Mouse (Mus musculus): ENCODE measurements around the gene Pcyox1.

Gene Pcyox1

DNA sequence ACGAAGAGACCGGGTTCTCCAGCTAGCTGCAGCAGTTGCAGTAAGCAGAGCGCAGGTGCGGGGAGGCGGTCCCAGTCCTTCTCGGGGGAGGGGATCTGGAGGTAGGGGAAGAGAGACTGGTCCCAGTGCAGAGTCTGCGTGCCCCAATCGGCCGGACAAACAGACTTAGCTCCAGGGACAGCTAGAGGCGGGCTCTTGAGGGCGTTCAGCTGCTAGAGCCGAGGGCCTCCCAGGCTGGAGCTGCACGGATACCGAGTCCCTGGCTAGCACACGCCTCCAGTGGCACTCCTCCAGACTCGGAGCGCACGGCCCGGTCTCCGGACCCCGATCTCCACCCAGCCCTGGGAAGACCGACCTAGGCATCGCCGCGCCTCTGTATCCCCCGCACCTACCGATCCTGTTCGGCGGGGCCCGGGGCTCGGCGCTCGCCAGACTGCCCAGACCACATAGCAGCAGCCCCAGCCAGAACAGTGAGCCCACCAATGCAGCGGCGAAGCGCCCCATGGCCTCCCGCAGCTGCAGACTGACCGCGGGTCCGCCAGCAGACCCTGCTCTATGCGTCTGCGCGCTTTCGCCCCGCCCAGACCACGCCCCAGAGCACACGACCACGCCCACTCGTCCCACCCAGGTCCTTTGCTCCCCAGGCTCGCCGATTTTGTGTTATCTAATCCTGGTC, at the start of gene Pcyox1:
Pcyox1 (minus strand) TSS at position 574 of the 676 bp plus-strand sequence.
- peak; percentile 86 for DNase-seq (ENCODE audit: low read depth, low spot score)

DNA sequence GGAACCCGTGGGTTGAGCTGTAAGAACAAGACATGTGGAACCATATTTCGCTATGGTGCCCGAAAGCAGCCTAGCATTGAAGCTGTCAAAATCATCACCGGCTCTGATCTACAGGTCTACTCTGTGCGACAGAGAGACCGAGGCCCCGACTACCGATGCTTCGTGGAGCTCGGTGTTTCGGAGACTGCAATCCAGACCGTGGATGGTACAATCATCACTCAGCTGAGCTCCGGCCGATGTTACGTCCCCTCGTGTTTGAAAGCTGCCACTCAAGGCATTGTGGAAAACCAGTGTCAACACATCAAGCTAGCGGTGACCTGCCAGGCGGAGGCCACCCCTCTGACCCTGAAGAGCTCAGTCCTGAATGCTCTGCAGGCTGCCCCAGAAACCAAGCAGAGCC, 48.6 kb upstream of the Pcyox1 start:
- DNase-seq (ENCODE audit: low read depth, low spot score) = no peak

DNA sequence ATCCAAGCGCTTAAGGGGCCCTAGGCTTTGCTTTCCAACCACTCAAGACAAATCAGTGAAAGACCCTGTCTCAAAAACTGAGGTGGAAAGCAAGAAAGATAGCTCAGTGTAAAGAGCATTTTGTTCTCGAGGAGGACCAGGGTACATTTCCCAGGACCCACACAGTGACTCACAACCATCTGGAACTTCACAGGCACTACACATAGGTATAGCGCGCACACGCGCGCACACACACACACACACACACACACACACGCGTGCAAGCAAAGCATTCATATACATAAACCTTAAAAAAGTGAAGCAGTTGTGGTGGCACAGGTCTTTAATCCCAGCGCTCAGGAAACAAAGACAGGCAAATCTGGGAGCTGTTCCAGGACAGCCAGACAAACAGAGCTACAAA, 44.6 kb upstream of the Pcyox1 start:
- DNase-seq (ENCODE audit: low read depth, low spot score) = no peak

DNA sequence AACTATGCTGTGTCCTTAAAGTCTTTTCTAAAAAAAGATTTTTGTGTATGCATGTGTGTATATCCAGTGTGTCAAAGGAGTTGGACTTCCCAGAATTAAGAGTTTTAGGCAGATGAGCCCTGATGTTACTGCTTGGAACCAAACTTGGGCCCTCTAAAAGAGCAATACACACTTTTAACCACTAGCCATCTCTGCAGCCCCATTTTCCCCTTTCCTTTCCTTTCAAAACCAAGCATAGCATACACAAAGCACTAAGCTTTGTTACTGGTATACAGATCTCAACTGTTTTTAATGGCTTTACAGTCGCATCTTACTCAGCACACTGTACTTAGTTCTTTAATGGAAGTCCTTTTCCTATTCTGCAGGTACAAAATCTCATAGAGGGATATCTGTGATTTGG, 42.6 kb upstream of the Pcyox1 start:
- no peak for DNase-seq (ENCODE audit: low read depth, low spot score)

DNA sequence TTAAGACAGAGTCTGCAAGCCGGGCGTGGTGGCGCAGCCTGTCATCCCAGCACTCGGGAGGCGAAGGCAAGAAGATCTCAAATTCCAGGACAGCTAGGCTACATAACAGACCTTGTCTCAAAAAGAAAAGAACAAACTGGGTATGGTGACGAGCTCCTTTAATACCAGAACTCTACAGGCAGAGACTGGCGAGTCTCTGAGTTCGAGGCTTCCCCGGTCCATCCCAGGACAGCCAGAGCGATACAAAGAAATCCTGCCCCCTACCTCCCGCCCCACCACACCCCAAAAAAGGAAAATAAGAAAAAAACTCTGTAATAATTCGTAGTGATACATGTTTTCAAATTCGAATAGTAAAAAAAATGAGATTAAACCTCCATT, 42.2 kb upstream of the Pcyox1 start:
- no peak for DNase-seq (ENCODE audit: low read depth, low spot score)

DNA sequence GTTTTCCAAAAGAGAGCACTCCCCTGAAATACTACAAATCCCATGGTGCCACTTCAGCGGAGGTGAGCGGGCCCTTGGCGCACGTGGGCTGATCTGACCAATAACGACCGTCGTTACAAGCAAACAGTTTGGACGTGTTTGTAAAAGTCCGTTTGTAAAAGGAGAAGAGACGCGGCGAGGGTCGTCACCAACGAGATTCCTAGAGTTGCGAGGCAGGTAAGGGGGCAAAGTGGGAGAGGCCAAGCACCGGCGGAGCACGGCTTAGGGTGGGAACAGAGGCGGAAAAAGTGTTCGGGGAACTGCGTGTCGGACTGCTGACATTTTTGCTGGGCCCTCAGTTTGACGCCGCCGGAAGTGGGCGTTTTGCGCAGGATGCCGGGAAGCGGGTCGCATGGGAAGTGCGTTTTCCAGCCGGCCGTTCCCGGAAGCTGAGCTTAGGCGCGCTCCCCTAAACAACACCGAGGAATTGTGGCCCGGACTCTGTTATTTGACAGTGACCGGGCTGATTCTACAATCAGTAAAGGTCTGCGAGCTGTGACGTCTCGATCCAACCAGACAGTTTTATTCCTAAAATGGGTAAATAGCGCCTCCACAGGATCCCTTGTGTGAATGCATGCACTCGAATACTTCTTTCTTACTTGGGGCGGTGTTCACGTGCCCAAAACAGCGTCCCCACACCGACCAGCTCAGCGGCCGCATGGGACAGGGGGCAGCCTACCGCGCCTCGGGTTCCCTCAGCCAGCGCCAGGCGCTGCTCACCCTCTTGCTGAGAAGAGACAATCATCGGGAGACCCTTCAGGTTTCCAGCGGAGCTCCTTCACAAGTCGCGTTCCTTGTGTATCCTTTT, 41.5 kb upstream of the Pcyox1 start, which contains the start of gene C87436:
C87436 (plus strand) TSS at position 103 of the 847 bp plus-strand sequence.
- peak; percentile 98 for DNase-seq (ENCODE audit: low read depth, low spot score)

DNA sequence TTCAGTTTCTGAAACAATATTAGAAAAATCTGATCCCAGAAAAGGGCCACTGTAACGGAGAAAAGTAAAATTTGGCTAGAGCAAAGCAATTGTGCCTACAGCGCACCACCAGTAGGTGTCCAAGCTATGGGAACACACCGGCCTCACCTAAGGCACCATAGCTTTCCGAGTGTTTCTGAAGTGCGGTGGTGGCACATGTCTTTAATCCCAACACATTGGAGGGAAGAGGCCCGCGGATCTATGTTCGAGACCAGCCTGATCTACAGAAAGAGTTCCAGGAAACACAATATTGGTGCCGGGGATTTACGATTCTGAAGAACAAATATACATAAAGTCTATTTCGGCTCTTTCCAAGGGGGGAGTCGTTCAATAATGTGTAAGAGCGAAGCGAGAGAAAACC, 40.8 kb upstream of the Pcyox1 start:
- peak; percentile 88 for DNase-seq (ENCODE audit: low read depth, low spot score)

DNA sequence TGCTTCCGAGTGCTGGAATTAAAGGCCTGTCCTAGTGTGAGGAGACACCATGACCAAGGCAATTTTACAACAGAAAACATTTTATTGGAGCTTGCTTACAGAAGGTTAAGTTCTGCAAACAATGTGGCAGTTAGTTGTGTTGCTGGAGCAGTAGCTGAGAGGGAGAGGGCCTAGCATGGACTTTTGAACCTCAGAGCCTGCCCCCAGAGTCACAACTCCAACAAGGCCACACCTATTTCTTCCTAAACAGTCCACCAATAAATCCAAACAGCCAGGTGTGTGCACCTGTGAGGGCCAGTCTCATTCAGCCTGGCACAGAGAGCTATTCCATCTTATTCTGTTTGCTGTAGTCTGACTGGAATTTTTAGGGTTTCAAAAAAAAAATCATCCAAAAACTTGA, 36.7 kb upstream of the Pcyox1 start:
- DNase-seq (ENCODE audit: low read depth, low spot score) = no peak

DNA sequence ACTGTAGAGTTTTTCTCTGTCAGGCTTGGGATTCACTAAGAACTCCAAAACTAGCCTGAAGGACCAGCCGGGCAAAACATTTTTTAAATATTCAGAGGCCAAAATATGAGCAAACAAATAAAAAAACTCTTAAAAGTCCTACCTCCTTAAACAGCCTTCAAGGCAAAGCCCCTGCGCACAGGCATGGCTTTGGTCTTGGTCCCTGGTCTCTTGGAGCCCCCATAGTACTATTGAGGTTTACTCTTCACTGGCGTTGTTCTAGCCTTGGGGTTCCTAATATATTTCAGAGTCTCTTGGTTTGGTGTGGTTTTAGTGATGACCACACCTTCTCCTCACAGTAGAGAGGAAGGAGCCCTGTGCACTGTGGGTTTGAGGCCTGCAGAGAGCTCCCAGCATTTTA, 34.6 kb upstream of the Pcyox1 start:
- no peak for DNase-seq (ENCODE audit: low read depth, low spot score)

DNA sequence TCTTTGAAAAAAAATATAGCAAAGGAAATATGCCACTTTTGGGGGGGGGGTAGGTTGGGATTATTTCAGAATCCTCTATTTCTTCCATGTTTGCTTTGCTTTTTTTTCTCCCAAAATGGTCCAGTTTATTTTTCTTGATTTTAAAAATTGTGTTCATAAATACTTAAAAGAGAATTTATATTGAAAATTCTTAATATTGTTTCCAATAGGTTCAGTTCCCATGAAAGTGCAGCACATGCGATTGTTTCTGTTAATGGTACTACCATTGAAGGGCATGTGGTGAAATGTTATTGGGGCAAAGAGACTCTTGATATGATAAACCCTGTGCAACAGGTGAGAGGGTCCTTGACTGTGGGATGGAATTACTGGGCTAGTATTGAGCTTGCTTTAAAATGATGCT, 29.4 kb upstream of the Pcyox1 start, which contains the start of gene Gm44790:
Gm44790 (plus strand) TSS at position 301 of the 400 bp plus-strand sequence.
- no peak for DNase-seq (ENCODE audit: low read depth, low spot score)

DNA sequence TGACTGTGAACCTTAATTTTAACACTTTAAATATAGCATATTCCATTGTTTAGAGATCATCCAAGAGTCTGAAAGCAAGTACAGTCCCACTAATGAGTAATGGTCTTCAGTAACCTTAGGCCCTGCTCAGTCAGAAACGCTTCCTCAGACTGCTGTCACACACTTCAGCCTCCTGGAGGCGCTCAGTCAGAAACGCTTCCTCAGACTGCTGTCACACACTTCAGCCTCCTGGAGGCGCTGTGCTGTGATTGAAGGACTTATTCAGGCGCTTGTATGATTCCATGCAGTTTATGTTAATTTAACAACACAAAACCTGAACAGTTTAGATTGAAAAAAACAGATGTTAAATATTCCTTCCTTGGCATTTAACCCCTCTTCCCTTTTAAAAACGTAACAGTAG, 23.5 kb upstream of the Pcyox1 start:
- DNase-seq (ENCODE audit: low read depth, low spot score) = peak; percentile 82

DNA sequence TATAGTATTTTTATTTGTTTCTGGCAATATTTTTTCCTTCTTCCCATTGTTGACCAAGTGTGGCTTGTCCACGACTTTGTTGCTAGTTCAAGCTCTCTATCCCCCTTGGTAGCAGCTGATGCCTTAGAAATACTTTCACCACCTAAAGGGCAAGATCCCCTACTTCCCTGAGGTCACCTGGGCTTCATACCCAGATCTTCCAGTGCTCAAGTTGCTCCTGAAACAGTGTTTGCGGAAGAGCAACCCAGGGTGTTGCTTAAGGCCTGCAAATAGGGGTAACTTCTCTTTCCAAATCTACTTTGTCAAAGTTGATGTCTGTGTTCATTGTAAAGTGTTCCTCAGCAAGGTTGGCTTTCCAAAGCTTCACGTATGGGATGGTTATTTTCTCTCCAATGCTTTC, 22.3 kb upstream of the Pcyox1 start:
- no peak for DNase-seq (ENCODE audit: low read depth, low spot score)

DNA sequence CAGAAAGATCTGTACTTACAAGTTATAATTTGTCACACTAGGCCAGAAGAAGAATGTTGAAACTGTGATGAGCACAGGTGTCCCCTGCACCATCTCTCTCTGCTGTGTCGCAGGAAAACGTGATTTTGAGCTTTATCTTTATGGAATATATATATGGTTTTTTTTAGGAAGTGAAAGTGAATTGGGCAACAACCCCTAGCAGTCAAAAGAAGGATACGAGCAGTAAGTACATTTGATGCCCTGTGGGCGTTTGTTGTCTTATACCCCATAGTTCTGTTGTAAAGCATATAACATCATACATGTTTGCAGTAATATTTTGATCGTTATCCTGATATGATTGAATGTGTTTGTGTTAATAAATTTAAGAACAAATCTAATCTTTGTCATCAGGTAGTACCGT, 21.8 kb upstream of the Pcyox1 start:
- no peak for DNase-seq (ENCODE audit: low read depth, low spot score)

DNA sequence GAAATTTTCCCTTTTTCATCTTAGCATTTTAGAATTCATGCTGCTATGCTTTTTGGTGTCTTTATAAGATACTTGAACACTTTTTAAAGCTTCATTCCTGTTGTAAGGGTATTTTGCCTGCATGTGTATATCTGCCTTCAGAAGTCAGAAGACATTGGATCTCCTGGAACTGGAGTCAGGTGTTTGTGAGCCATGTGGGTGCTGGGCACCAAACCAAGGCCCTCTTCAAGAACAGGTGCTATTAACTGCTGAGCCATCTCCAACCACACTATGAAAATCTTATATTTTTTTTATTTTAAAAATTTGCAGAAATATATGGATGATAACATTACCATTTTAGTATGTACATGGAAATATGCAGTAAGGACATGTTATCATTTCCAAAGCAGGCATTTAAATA, 9.4 kb upstream of the Pcyox1 start:
- DNase-seq (ENCODE audit: low read depth, low spot score) = no peak

DNA sequence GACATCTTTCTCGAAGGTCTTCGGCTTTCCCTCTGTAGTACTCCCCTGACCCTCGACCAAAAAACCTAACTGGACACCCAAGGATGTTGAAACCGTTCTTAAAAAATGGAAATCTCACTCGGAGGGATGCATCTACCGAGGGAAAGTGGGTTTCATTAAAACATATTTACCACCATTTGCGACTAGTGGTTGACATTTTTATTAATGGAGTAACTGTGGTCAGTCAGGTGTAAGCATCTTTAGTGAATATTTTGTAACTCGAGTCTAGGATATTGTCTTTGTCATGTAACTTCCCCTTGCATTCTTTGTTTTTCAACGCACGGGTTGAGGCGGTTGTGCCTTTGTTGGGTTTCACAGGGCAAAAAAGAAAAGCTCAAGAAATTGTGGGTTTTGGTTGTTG, 8.0 kb upstream of the Pcyox1 start:
- peak; percentile 47 for DNase-seq (ENCODE audit: low read depth, low spot score)

DNA sequence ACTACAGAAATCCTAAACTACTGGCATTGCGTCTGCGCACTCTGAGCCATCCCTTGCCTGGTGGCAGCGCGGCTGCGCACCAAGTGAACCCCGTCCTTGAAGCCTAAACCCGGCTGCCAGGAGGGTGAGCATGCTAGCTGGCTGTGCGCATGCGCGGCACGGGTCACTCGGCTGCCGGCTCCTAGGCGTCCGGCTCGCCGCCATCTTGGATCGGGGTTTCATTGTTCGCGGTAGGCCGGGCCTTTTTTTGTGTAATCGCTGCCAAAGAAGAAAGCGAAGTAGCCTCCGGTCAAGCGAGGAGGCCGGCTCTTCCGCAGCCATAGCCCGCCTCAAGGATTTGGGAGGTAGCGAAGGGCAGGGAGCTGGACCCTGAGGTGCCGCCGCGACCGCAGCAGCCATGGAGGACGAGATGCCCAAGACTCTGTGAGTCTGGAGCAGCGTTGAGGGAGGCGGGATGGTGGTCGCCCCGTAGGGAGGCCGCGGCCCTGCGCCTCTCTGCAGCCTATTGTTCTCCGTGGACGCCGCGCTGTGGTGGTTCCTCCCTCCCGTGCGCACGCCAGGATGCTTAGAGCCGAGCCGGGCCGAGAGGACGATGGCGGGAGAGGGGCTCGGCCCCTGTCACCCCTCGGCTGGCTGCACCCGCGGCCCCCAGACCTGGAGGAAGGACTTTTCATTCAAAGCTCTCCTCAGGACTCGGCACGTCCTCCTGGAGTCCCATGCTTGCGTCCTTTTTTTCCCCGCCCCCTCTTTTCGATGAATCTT, 7.3 kb upstream of the Pcyox1 start, which contains the start of gene Tia1:
Tia1 (plus strand) TSS at position 120 of the 762 bp plus-strand sequence.
- DNase-seq (ENCODE audit: low read depth, low spot score) = peak; percentile 99

DNA sequence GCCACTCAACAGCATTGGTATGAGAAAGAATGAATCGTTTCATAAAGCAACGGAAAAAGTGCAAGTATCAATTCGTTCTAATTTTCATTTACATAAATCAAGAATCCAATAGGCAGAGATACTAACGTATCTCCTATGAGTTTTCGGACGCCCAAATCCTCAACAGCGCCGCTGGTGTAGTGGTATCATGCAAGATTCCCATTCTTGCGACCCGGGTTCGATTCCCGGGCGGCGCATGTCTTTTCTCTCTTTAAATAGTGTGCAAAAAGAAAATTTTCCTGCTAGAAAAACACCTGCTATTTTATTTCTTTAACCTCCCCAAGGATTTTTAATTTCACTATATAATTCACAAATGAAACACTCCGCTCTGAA, 6.8 kb upstream of the Pcyox1 start:
- peak; percentile 85 for DNase-seq (ENCODE audit: low read depth, low spot score)

DNA sequence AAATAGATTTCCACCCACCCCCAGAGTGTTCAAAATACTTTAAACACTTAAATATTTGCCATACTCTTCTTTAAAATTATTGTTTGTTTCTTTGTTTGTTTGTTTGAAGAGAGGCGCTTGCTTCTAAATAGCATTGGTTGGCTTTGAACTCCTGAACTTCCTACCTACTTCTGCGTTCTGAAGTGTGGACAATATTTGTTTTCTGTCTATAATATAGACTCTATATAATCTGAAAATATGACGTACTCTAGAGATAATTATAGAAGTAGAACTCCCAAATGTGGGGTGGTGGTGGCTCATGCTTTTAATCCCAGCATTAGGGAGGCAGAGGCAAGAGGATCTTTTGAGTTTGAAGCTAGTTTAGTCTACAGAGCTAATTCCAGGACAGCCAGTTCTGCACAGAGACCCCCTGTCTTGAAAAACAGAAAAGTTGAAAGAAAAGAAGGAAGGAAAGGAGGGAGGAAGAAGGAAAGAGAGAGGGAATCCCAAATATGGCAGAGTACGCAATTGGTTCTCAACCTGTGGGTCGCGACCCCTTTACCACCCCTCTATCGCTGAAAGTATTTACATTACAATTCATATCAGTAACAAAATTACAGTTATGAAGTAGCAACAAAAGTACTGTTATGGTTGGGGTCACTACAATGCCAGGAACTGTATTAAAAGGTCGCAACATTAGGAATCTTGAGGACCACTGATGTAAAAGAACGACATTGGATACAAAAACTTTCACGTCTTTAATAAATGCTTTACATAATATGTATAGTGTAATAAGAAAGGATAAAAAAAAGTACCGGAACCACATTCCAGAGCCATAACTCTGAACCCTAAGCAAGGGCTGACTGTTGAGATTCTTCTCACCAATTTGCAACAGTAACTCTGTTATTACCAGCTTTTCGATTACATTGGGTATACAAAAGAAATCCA, 6.0 kb upstream of the Pcyox1 start:
- DNase-seq (ENCODE audit: low read depth, low spot score) = no peak

DNA sequence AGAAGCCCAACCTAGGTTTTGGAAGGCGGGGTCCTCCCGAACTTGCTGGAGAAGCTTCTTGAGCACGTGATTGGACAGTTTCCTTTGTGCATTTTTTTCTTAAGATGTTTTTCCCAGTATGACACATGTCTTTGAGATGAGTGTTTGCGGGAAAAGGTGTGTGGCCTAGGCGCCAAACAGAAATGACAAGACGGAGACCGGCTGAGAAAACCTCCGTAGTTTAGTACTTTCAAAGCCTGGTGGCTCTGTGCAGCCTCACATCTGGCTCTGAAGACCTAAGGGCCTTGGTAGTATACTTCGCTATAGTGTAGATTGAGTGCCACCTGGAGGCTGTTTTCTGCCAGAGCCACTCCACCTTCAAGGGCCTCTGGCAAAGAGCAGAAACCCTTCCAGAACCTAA, 4.0 kb upstream of the Pcyox1 start:
- DNase-seq (ENCODE audit: low read depth, low spot score) = peak; percentile 91

DNA sequence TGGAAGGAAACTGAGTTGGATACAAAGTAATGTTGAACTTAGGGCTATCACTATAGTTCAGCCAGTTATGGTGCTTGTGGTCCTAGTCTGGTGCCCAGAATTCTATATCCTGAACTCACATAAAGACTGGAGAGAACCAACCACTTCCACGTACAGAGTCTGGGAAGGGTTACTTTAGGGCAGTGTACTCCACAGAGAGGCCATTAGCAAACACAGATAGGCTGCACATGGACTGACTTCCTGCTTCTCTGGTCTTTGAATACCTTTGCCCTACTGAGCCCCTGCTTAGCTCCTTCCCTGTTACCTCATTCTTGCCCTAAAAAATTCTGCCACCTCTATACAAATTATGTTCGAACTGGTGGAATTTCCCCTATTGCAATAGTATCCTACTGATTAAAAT, 3.0 kb upstream of the Pcyox1 start:
- no peak for DNase-seq (ENCODE audit: low read depth, low spot score)

DNA sequence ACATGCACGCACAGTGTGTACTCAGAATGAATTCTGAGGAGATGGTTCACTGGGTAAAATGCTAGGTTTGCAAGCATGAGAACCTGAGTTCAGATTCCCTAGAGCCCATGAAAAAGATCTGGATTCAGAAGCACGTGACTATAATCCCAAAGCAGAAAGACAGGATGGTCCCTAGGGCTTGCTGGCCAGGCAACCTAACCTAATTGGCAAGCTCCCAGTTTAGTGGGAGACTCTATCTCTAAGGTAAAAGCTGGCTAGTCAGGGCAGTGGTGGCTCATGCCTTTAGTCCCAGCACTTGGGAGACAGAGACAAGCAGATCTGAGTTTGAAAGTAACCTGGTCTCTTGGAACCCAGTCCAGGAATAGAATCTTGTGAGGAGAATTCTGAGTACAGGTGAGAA, 2.0 kb upstream of the Pcyox1 start:
- DNase-seq (ENCODE audit: low read depth, low spot score) = no peak

Data from ES-CJ7 (cell line).